Mouse (Mus musculus) testis, adult 2 months (tissue): ENCODE results near the gene Slc7a1.

Source experiments
- CTCF ChIP-seq: fragments of 200-500 bp; IDR thresholded peaks from 2 replicates; pipeline ENCODE4 v1.5.1; 2012; ENCODE audit warnings: low read depth, mild to moderate bottlenecking, inconsistent platforms, low read length, moderate library complexity; ENCODE audit not compliant: control insufficient read depth, insufficient read depth, insufficient replicate concordance
- POLR2A ChIP-seq: fragments of 200-500 bp; IDR thresholded peaks from 2 replicates; pipeline ENCODE4 v1.6.1; 2012; ENCODE audit warnings: low read depth, mild to moderate bottlenecking, inconsistent platforms, low read length, moderate library complexity; ENCODE audit not compliant: control insufficient read depth

DNA sequence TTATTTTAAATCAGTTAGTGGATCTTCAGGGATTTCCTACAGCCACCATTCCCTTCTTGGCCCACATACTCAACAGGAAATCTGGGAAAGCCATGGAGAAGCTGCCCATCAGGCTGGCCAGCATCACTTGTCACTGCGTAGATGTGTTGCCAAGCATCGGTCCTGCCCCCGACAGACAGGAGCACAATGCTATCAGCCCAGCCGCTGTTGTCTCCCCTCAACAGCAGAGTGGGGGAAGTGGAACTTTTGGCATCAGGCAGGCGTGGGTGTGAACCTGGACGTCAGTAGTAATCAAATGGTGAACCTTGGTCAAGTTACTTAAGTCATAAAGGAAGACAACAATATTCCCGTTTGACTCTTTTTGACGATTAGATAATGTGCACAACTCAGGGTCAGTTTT, 9.8 kb upstream of the Slc7a1 start:
- TF ChIP-seq CTCF (no peak), POLR2A (no peak)
